Mouse (Mus musculus) liver, postnatal 0 days (tissue): Measurements from ENCODE around the gene Mtfp1.

Experiments used
- CTCF ChIP-seq: sonication (generic); IDR thresholded peaks from 2 replicates; pipeline ENCODE4 v1.5.1; 2016; ENCODE audit warnings: antibody characterized with exemption, low read depth
- EP300 ChIP-seq: IDR thresholded peaks from 2 replicates; pipeline ENCODE4 v1.6.1; 2016; ENCODE audit warnings: antibody characterized with exemption, low read depth, mild to moderate bottlenecking

- TF ChIP-seq CTCF (no peak), EP300 (no peak)
Measured at GRCm38 (mm10) chr11:4087267-4087666, 8.0 kb downstream of the Mtfp1 start.
